Mouse (Mus musculus) cortical plate, adult 2 months (tissue): ENCODE data around the gene Tnip3.

ENCODE experiments used
- CTCF ChIP-seq: fragments of 200-500 bp; IDR thresholded peaks from 2 replicates; pipeline ENCODE4 v1.5.1; 2011; ENCODE audit warnings: mild to moderate bottlenecking, control low read depth, low read length; ENCODE audit not compliant: insufficient read depth; ENCODE audit errors: extremely low read depth
- POLR2A ChIP-seq: fragments of 200-500 bp; IDR thresholded peaks from 2 replicates; pipeline ENCODE4 v1.6.1; 2011; ENCODE audit warnings: mild to moderate bottlenecking, low read length, control low read depth; ENCODE audit not compliant: insufficient read depth; ENCODE audit errors: extremely low read depth

DNA sequence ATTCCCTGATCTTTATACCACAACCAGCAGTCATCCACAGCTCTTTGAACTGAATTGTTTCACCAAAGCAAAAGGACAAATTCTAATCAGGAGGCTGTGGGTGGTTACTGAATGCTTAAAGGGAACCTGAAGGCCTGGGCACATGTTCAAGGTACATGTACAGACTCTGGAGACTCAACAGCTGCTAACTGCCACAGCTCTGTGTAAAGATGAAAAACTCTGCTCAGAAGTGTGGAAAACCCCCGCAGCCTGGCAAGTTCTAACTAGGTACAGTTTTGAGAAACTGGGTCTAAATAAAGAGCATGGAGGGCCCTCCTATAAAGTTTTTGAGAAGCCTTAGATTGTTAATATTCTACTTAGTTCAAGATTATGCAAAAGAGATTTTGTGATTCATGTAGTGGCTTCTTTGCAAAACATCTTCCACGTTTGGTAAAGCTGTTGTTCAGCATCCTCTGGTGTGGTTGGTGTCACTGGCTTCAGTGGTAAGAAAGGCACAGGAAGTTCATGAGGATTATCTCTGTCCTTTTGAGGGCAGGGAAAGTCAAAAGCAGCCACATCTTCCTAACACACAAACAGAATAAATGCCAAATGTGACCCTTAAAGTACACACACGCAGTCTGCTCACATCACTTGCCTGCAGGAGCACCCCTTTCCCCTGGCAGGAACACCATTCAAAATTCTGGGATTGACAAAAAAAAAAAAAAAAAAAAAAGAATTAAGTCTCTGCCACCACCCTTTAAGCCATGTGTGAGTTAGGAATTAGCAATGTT is 39.0 kb downstream of the Tnip3 start:
- no peak for TF ChIP-seq CTCF
- TF ChIP-seq POLR2A: no peak
